Comparison of ENCODE assay signal across 8 mouse cellular contexts in genomic region chr17:6269876-6270831, GRCm38 (mm10). TPM values are rescaled to one million over a fixed set of nuclear protein-coding genes. Genes with fewer than 3 reads are reported as not detected.
DNase-seq lines count a peak whose midpoint lies in the region; ATAC-seq and TF ChIP-seq lines count a peak whose summit lies in the region.
"Not testable (repeated sequence)": the region's sequence is repeated elsewhere in the genome, so short reads cannot be mapped to it uniquely, and the experiment has no call there.

No protein-coding gene starts in this region.

- under 1% methylated on average over 72 of the region's 84 CpGs for WGBS in heart, adult 2 months
- 2% methylated on average over 48 of the region's 84 CpGs for WGBS in hindbrain, postnatal 0 days
- WGBS in limb, embryonic 10.5 days = 2% methylated on average over 59 of the region's 84 CpGs
- 11% methylated on average over 3 of the region's 84 CpGs for WGBS in macrophage (ENCODE audit: missing documents)

- TF ChIP-seq CTCF in heart, adult 2 months (IDR thresholded peaks at IDR 0.05); hindbrain, postnatal 0 days (IDR thresholded peaks at IDR 0.05; ENCODE audit: low read depth): not testable (repeated sequence)

- intact Hi-C loops in heart, adult 2 months (cut with DNase I) = not testable (repeated sequence)

- DNase-seq in adrenal gland, adult 2 months = peak; percentile 64
- DNase-seq in embryo, embryonic 9.5 days (ENCODE audit: extremely low spot score) = peak; percentile 32
- DNase-seq in heart, adult 2 months = peak; percentile 63 to 73
- DNase-seq in hindbrain, postnatal 0 days (ENCODE audit: low spot score) = peak; percentile 2
- peak; percentile 52 for DNase-seq in limb, embryonic 10.5 days (ENCODE audit: low spot score)
- peak; percentile 35 for DNase-seq in retina, embryonic 14.5 days (ENCODE audit: low spot score)
- DNase-seq in yolk sac, embryonic 10.5 days (ENCODE audit: low spot score) = peak; percentile 20

- ATAC-seq in hindbrain, postnatal 0 days = peak; percentile 84

- not testable (repeated sequence) for H3K79me2 ChIP-seq in heart, adult 2 months (replicated peaks; ENCODE audit: control insufficient read depth, insufficient read depth, low read length)
- H3K79me2 ChIP-seq in macrophage (ENCODE audit: inconsistent target) = peaks cover 35% of the 10 kb centered on the region

- H3K27me3 ChIP-seq in heart, adult 2 months (ENCODE audit: control insufficient read depth, insufficient read depth, low read length); hindbrain, postnatal 0 days (ENCODE audit: insufficient read depth, low read length); limb, embryonic 10.5 days (ENCODE audit: low read depth, poor library complexity, severe bottlenecking): not testable (repeated sequence)

- not testable (repeated sequence) for TF ChIP-seq POLR2A in heart, adult 2 months (IDR thresholded peaks at IDR 0.05; ENCODE audit: insufficient read depth, low read depth, low read length)

- H3K36me3 ChIP-seq in heart, adult 2 months (ENCODE audit: control insufficient read depth, insufficient read depth, low read length); hindbrain, postnatal 0 days (ENCODE audit: insufficient read depth, low read length); limb, embryonic 10.5 days; macrophage (ENCODE audit: inconsistent target): not testable (repeated sequence)

- H3K4me2 ChIP-seq in hindbrain, postnatal 0 days (ENCODE audit: low read depth, low read length) = peak overlapping the region; percentile 54

- TF ChIP-seq EP300 in heart, adult 2 months (IDR thresholded peaks at IDR 0.05; ENCODE audit: insufficient read depth, low read depth, low read length) = not testable (repeated sequence)

- not testable (repeated sequence) for H3K4me1 ChIP-seq in heart, adult 2 months (ENCODE audit: control insufficient read depth, insufficient read depth, low read length); hindbrain, postnatal 0 days (ENCODE audit: insufficient read depth, low read length); limb, embryonic 10.5 days

- H3K9ac ChIP-seq in heart, adult 2 months (ENCODE audit: low read depth, low read length) = peak overlapping the region; percentile 71
- peak overlapping the region; percentile 38; the same call in 1 of the 2 replicates for H3K9ac ChIP-seq in hindbrain, postnatal 0 days (replicated peaks; ENCODE audit: low read length)

- H3K27ac ChIP-seq in heart, adult 2 months = peak overlapping the region; percentile 51
- H3K27ac ChIP-seq in hindbrain, postnatal 0 days; macrophage: not testable (repeated sequence)
- peak overlapping the region; percentile 70; the same call in 1 of the 2 replicates for H3K27ac ChIP-seq in limb, embryonic 10.5 days

- not testable (repeated sequence) for H3K9me3 ChIP-seq in hindbrain, postnatal 0 days (ENCODE audit: low read length); limb, embryonic 10.5 days (replicated peaks)

- H3K4me3 ChIP-seq in heart, adult 2 months = peak overlapping the region; percentile 44
- H3K4me3 ChIP-seq in hindbrain, postnatal 0 days (ENCODE audit: low read length) = peak overlapping the region; percentile 46
- H3K4me3 ChIP-seq in limb, embryonic 10.5 days = peak overlapping the region; percentile 53
- H3K4me3 ChIP-seq in macrophage (ENCODE audit: inconsistent target) = peak overlapping the region; percentile 45

RNA-seq across cellular contexts. Expression of gene Tmem181a, which starts 13.5 kb away (rescaled TPM):
- total RNA-seq in adrenal gland, adult 2 months (2021) = 10 to 100 TPM; 11.4 to 12.1 TPM
- polyA plus RNA-seq in adrenal gland, adult 2 months (2012; rRNA removed) = 10.4 and 12.7 TPM in 2 replicates
- total RNA-seq in heart, adult 2 months (2021) = 1 to 10 TPM; 7.0 to 8.1 TPM
- polyA plus RNA-seq in heart, adult 2 months (2012; rRNA removed) = 10.2 and 14.5 TPM in 2 replicates
- total RNA-seq in hindbrain, postnatal 0 days (2014; rRNA removed) = 71.5 and 75.2 TPM in 2 replicates
- polyA plus RNA-seq in hindbrain, postnatal 0 days (2015; fragmentation: Nextera tagmentation; extraction: Ambion mirVana) = 58.7 and 59.1 TPM in 2 replicates
- polyA plus RNA-seq in limb, embryonic 10.5 days (2016; fragmentation: Nextera tagmentation; extraction: Ambion mirVana) = 19.8 and 23.7 TPM in 2 replicates
- total RNA-seq in macrophage (2018; cell fraction: chromatin; rRNA removed) = 10 to 100 TPM; 12.2 to 51.4 (median 29.8) TPM
- 10 to 100 TPM in 25 of 26 experiments, 1 to 10 TPM in 1; 9.9 to 25.5 (median 15.9) TPM for total RNA-seq in macrophage (2018; cell fraction: cytosol; rRNA removed)
- 10 to 100 TPM; 16.5 to 56.4 (median 31.3) TPM for total RNA-seq in macrophage (2018; cell fraction: nucleus; rRNA removed)
- 12.7 to 21.3 TPM (median 19.3 TPM) in 3 replicates for polyA plus RNA-seq in macrophage (2018)

RNA-seq across cellular contexts. Expression of gene Dynlt1a, which starts 47.1 kb away (rescaled TPM):
- total RNA-seq in adrenal gland, adult 2 months (2021) = 1 to 10 TPM; 2.2 to 3.4 TPM
- polyA plus RNA-seq in adrenal gland, adult 2 months (2012; rRNA removed) = 2.2 and 2.4 TPM in 2 replicates
- 1 to 10 TPM in 1 of 2 experiments, under 1 TPM in 1; 0.52 to 1.1 TPM for total RNA-seq in heart, adult 2 months (2021)
- polyA plus RNA-seq in heart, adult 2 months (2012; rRNA removed) = 1.1 and 1.2 TPM in 2 replicates
- 23.2 and 28.8 TPM in 2 replicates for total RNA-seq in hindbrain, postnatal 0 days (2014; rRNA removed)
- polyA plus RNA-seq in hindbrain, postnatal 0 days (2015; fragmentation: Nextera tagmentation; extraction: Ambion mirVana) = 40.4 and 42.6 TPM in 2 replicates
- 18.1 and 18.8 TPM in 2 replicates for polyA plus RNA-seq in limb, embryonic 10.5 days (2016; fragmentation: Nextera tagmentation; extraction: Ambion mirVana)
- 10 to 100 TPM in 8 of 26 experiments, 1 to 10 TPM in 18; 1.5 to 20.4 (median 6.0) TPM for total RNA-seq in macrophage (2018; cell fraction: chromatin; rRNA removed)
- 1 to 10 TPM; 4.6 to 8.3 (median 6.2) TPM for total RNA-seq in macrophage (2018; cell fraction: cytosol; rRNA removed)
- total RNA-seq in macrophage (2018; cell fraction: nucleus; rRNA removed) = 10 to 100 TPM in 3 of 26 experiments, 1 to 10 TPM in 23; 1.5 to 12.4 (median 4.7) TPM
- 7.5 to 14.1 TPM (median 7.8 TPM) in 3 replicates for polyA plus RNA-seq in macrophage (2018)

Comparison
In these comparisons a context has a peak if more than half of its experiments do, and no peak if none do; other contexts are left out.
1. DNase-seq: peak in every context shown above with its lines; median percentile 68 in heart, adult 2 months; 64 in adrenal gland, adult 2 months; 52 in limb, embryonic 10.5 days; 35 in retina, embryonic 14.5 days; 32 in embryo, embryonic 9.5 days; 20 in yolk sac, embryonic 10.5 days; 2 in hindbrain, postnatal 0 days.